Mouse (Mus musculus) stomach, embryonic 15.5 days (tissue): ENCODE results near the gene Mib2. TPM values are rescaled to one million over a fixed set of nuclear protein-coding genes. Genes with fewer than 3 reads are reported as not detected.

ENCODE experiments used
- ATAC-seq: fragments of 200-750 bp; cut with Nextera tagmentation; 2 replicates; pipeline ENCODE4 v1.8.0; 2017; ENCODE audit warnings: low read depth, moderate number of reproducible peaks, moderate TSS enrichment; ENCODE audit not compliant: insufficient read depth, low FRiP score
- H3K27ac ChIP-seq: fragments of 300-500 bp; sonication (generic); 2 replicates; pipeline ENCODE4 v1.5.1; 2015; ENCODE audit warnings: mild to moderate bottlenecking, inconsistent platforms
- H3K27me3 ChIP-seq: fragments of 300-500 bp; sonication (generic); replicated peaks from 2 replicates; pipeline ENCODE4 v1.6.1; 2015; ENCODE audit warnings: inconsistent platforms
- H3K36me3 ChIP-seq: fragments of 300-500 bp; sonication (generic); 2 replicates; pipeline ENCODE4 v1.6.1; 2015; ENCODE audit warnings: inconsistent platforms
- H3K4me1 ChIP-seq: fragments of 300-500 bp; sonication (generic); 2 replicates; pipeline ENCODE4 v1.6.1; 2015; ENCODE audit warnings: inconsistent platforms
- H3K4me2 ChIP-seq: fragments of 300-500 bp; sonication (generic); 2 replicates; pipeline ENCODE4 v1.6.1; 2015; ENCODE audit warnings: mild to moderate bottlenecking, inconsistent platforms
- H3K4me3 ChIP-seq: fragments of 300-500 bp; sonication (generic); replicated peaks from 2 replicates; pipeline ENCODE4 v1.5.1; 2015; ENCODE audit warnings: inconsistent platforms
- H3K9ac ChIP-seq: fragments of 300-500 bp; sonication (generic); 2 replicates; pipeline ENCODE4 v1.6.1; 2015; ENCODE audit warnings: inconsistent platforms
- H3K9me3 ChIP-seq: fragments of 300-500 bp; sonication (generic); 2 replicates; pipeline ENCODE4 v1.6.1; 2016; ENCODE audit warnings: inconsistent platforms
- WGBS: fragments of 180-500 bp; shearing (Covaris S2); methylation state at CpG from one replicate; pipeline ENCODE4 v1.1.7; 2015; 5-methylcytosine and 5-hydroxymethylcytosine counted together
- polyA plus RNA-seq: library from polyadenylated mRNA; unstranded; fragments of >200 nt; fragmentation: Nextera tagmentation; extraction: Ambion mirVana; gene quantifications from 2 replicates; pipeline ENCODE4 v1.2.1, GENCODE M21; 2015

Mib2 gene
- polyA plus RNA-seq = 23.3 and 24.1 TPM in 2 replicates

DNA sequence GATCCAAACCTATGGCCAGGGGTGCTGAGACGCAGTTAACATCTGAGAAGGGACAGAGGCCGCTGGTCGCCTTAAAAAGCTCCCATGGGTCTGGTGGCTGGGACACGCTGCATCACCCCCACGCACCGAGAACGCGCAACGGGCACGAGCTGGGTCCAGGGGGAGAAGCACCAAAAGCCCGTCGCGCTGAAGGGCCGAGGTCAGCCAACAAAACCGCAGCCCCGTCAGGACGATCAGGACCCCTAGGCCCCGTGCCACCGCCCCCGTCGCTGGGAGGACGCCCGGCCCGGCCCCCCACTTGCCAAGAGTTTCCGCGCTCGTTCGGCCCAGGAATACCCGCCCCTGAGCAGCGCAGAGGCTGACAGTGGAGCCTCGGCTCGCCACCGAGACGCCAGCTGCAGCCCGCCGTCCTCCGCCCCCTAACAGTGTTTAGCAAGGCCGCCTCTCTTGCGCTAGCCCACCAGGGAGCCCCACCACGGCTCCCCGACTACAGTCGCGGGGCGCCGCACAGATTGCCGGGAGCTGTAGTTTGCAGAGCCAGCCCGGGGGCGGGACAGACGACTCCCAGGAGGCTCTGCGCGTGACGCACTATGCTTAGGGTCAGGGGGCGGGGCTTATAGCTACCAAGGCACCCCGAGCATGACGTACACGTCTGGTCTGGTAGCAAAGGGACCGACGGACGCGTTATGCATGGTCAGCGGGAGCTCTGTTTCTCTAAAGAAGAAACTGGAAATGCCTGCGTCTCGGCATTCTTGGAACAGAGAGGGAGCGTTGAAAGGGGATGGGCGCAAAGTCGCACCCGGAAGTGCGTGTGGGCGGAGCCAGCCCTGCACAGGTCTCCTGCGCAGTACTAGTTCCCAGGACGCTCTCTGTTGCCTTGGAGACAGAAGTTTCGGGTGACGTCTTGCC, at the start of gene Mib2:
Mib2 (minus strand) TSS at position 510 of the 909 bp plus-strand sequence.
- H3K27ac ChIP-seq = peak within 1 kb of the TSS; percentile 69
- H3K27me3 ChIP-seq = no peaks in the 10 kb centered on the region
- H3K36me3 ChIP-seq = no peaks in the 10 kb centered on the region
- H3K9me3 ChIP-seq = no peaks in the 10 kb centered on the region
- H3K4me1 ChIP-seq = peaks cover 5% of the 10 kb centered on the region
- H3K4me3 ChIP-seq = peak within 1 kb of the TSS; percentile 76
- H3K4me2 ChIP-seq = peak within 1 kb of the TSS; percentile 86
- ATAC-seq = peak; percentile 98
- under 1% methylated on average over 73 of the region's 73 CpGs for WGBS
- H3K9ac ChIP-seq = peak within 1 kb of the TSS; percentile 82

GRCm38 (mm10) chr4:155710521-155711252, 41.7 kb upstream of the Mib2 start:
- Histone ChIP-seq H3K9ac (no peak overlapping the region), H3K27me3 (no peaks in the 10 kb centered on the region), H3K9me3 (no peaks in the 10 kb centered on the region), H3K4me1 (0 out of 2 replicates have a peak, but pooled peaks cover 6% of the 10 kb centered on the region), H3K4me2 (no peak overlapping the region), H3K27ac (peak overlapping the region; percentile 6; the same call in 1 of the 2 replicates), H3K4me3 (no peak overlapping the region), H3K36me3 (peaks cover 5% of the 10 kb centered on the region)
- WGBS = 60% methylated on average over 6 of the region's 6 CpGs
- no peak for ATAC-seq

GRCm38 (mm10) chr4:155708988-155709387, 40.0 kb upstream of the Mib2 start:
- Histone ChIP-seq H3K36me3 (no peaks in the 10 kb centered on the region), H3K9ac (no peak overlapping the region), H3K4me2 (no peak overlapping the region), H3K27ac (no peak overlapping the region), H3K4me3 (no peak overlapping the region), H3K4me1 (0 out of 2 replicates have a peak, but pooled peaks cover 6% of the 10 kb centered on the region), H3K27me3 (no peaks in the 10 kb centered on the region), H3K9me3 (no peaks in the 10 kb centered on the region)
- no peak for ATAC-seq

DNA sequence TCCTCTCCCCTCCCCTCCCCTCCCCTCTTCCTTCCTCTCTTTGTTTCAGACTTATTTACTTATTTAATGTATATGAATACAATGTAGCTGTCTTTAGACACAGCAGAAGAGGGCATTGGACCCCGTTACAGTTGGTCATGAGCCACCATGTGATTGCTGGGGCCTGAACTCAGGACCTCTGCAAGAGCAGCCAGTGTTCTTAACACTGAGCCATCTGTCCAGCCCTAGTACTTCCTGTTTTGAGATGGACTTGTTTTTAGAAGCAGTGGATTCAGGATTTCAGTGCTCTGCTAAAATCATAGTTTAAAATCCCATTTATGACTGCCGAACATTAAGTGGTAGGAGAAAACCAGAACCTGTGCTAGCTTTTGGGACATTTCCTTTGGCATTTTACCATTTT, 39.6 kb upstream of the Mib2 start:
- Histone ChIP-seq H3K9me3 (no peaks in the 10 kb centered on the region), H3K36me3 (no peaks in the 10 kb centered on the region), H3K4me3 (no peak overlapping the region), H3K27me3 (no peaks in the 10 kb centered on the region), H3K4me1 (0 out of 2 replicates have a peak, but pooled peaks cover 6% of the 10 kb centered on the region), H3K27ac (no peak overlapping the region; the same call in 1 of the 2 replicates), H3K9ac (no peak overlapping the region), H3K4me2 (no peak overlapping the region)
- ATAC-seq = no peak
- WGBS = 79% methylated on average over 2 of the region's 2 CpGs

DNA sequence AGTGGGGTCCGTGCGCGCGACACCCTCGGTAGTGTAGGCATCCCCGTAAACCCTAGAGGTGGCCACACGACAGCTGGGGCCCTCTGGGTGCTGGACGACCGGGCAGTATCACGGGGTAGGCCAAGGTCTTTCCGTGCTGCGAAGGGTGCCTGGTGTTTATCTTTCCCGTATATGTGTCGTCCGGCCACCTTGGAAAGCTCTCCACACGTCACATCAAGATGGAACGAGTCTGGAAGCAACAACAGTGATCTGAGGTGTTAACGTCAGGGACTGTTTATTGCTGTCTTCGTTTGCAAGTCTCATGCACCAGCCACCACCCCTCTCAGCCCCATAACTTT, 36.6 kb upstream of the Mib2 start:
- ATAC-seq = no peak; the same call in 1 of the 2 replicates
- H3K27me3 ChIP-seq = no peaks in the 10 kb centered on the region
- peak overlapping the region; percentile 98 for H3K27ac ChIP-seq
- H3K9me3 ChIP-seq = no peaks in the 10 kb centered on the region
- H3K36me3 ChIP-seq = no peaks in the 10 kb centered on the region
- H3K9ac ChIP-seq = peak overlapping the region; percentile 87
- under 1% methylated on average over 19 of the region's 19 CpGs for WGBS
- H3K4me2 ChIP-seq = peak overlapping the region; percentile 79
- H3K4me3 ChIP-seq = peak overlapping the region; percentile 91
- 0 out of 2 replicates have a peak, but pooled peaks cover 4% of the 10 kb centered on the region for H3K4me1 ChIP-seq

- no peaks in the 10 kb centered on the region for H3K9me3 ChIP-seq
- no peaks in the 10 kb centered on the region for H3K4me1 ChIP-seq
- H3K9ac ChIP-seq = peak within 1 kb of the TSS; percentile 87
- H3K4me3 ChIP-seq = peak within 1 kb of the TSS; percentile 91
- H3K27ac ChIP-seq = peak within 1 kb of the TSS; percentile 98
- H3K4me2 ChIP-seq = peak within 1 kb of the TSS; percentile 79
- ATAC-seq = peak; percentile 94
- WGBS = under 1% methylated on average over 83 of the region's 83 CpGs
- no peaks in the 10 kb centered on the region for H3K36me3 ChIP-seq
- no peaks in the 10 kb centered on the region for H3K27me3 ChIP-seq
These were observed 36.0 kb upstream of the Mib2 start, which contains the start of gene Ssu72 for GRCm38 (mm10) chr4:155704721-155705591. Ssu72 (plus strand) TSS chr4:155704800.

DNA sequence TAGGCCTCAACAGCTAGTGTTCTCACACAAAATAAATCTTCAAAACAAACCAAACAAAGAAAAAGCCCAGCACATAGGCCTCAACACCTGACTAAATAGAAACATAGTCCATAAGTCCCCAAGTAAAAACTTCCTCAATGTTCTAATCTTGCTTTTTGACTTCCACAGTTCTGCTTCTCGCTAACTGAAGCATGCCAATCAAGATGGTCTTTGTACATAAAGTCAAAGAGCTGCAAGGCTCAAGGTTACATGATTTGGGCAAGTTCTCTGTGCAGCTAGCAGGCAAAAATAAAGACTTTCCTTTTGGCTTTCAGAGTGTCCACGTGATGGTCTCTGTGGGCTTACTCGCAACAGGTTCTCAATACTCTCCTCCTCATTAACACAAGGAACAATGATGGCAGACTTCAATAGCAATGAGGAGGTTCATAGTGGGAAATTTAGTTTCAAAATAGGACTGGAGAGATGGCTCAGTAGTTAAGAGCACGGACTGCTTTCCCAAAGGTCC, 34.5 kb upstream of the Mib2 start:
- WGBS = 93% methylated on average over 4 of the region's 4 CpGs
- Histone ChIP-seq H3K36me3 (no peaks in the 10 kb centered on the region), H3K4me1 (no peaks in the 10 kb centered on the region), H3K4me3 (no peak overlapping the region), H3K9me3 (no peaks in the 10 kb centered on the region), H3K27me3 (no peaks in the 10 kb centered on the region), H3K4me2 (no peak overlapping the region), H3K27ac (no peak overlapping the region), H3K9ac (no peak overlapping the region)
- no peak for ATAC-seq

- peaks cover 7% of the 10 kb centered on the region for H3K4me1 ChIP-seq
- no peak overlapping the region for H3K9ac ChIP-seq
- no peaks in the 10 kb centered on the region for H3K9me3 ChIP-seq
- H3K36me3 ChIP-seq = no peaks in the 10 kb centered on the region
- no peak for ATAC-seq
- H3K4me3 ChIP-seq = no peak overlapping the region
- H3K4me2 ChIP-seq = no peak overlapping the region
- H3K27me3 ChIP-seq = 0 out of 2 replicates have a peak, but pooled peaks cover 2% of the 10 kb centered on the region
- H3K27ac ChIP-seq = no peak overlapping the region
These were observed 31.4 kb upstream of the Mib2 start for GRCm38 (mm10) chr4:155700425-155700824.

- H3K27ac ChIP-seq = no peak overlapping the region
- H3K36me3 ChIP-seq = no peaks in the 10 kb centered on the region
- H3K9ac ChIP-seq = no peak overlapping the region
- peaks cover 16% of the 10 kb centered on the region for H3K4me1 ChIP-seq
- 67% methylated on average over 16 of the region's 16 CpGs for WGBS
- 0 out of 2 replicates have a peak, but pooled peaks cover 8% of the 10 kb centered on the region for H3K27me3 ChIP-seq
- H3K4me2 ChIP-seq = no peak overlapping the region; the same call in 1 of the 2 replicates
- ATAC-seq = no peak
- no peaks in the 10 kb centered on the region for H3K9me3 ChIP-seq
- H3K4me3 ChIP-seq = no peak overlapping the region
These were observed 27.6 kb upstream of the Mib2 start for GRCm38 (mm10) chr4:155696261-155697255.

DNA sequence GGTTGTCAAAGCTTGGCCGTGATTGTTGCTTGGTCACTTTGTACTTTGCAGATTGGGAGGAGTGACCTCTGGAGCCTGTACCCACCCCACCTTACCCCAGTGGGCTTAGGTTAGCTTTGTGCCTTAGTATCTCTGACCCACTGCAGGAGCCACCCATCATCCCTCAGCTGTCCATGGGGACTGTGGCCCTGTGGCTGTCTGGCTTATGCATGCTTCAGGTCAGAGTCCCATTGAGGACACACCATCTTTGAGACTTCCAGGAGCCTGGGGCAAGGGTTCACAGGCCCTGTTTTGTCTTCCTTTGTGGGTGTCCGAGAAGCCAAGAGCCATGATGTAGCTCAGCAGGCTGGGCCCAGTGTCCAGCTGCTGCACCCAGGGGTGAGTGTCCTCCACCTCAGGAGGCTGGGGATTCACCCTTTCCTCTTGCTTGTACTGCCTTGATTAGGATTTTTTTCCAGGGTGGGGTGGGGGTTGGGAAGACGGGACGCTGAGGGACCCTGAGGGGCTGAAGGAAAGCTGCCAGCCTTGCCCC, 26.6 kb upstream of the Mib2 start:
- Histone ChIP-seq H3K4me1 (peaks cover 16% of the 10 kb centered on the region), H3K4me2 (peak overlapping the region; percentile 97), H3K36me3 (no peaks in the 10 kb centered on the region), H3K27ac (no peak overlapping the region), H3K9me3 (no peaks in the 10 kb centered on the region), H3K27me3 (0 out of 2 replicates have a peak, but pooled peaks cover 8% of the 10 kb centered on the region), H3K9ac (peak overlapping the region; percentile 71; the same call in 1 of the 2 replicates), H3K4me3 (peak overlapping the region; percentile 69)
- 73% methylated on average over 4 of the region's 4 CpGs for WGBS
- ATAC-seq = no peak
